Mouse (Mus musculus): ENCODE measurements around the gene Spg20. TPM values are rescaled to one million over a fixed set of nuclear protein-coding genes. Genes with fewer than 3 reads are reported as not detected.

Spg20 gene
- total RNA-seq (2021) = 10 to 100 TPM; 14.5 to 15.1 TPM

DNA sequence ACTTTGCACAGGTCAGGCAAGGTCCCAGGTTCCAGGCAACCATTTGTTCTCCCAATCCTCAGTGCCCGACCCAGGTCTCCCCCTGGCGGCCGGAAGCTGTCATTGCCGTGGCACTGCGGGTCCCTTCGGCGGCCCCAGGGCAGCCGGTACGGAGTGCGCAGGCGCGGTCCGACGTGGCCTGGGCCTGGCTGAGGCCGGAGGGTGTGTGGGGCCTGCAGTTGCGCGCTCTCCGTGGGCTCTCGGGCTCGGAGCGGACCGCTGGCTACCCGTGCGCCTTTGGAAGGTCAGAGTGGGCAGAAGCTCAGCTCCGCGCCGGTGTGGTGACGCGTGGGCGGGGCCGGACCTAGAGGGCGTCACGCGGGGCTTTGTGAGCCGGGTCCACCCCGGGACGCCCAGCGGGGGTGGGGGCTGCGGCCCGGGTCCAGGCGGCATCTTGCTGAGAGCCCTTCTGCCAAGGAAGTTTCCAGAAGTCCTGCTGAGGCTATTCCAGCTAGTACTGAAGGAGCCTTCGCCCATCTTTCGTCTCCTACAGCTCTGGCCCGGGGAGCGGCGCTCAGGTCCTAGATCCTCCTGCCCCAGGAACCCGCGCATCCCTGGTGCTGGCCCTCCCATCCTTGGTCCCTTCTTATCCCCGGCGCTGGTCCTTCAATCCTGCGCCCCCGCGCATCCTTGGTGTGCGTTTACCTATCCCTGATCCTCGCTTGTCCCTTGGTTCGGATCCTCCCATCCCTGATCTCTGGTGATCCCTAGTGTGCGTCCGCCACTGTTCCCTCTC is at the start of gene Spg20:
Gene Spg20 (plus strand): TSS at position 174 of the 775 bp plus-strand sequence.
- DNase-seq = peak; percentile 97
- intact Hi-C loops (cut with DNase I) = no loop called here

DNA sequence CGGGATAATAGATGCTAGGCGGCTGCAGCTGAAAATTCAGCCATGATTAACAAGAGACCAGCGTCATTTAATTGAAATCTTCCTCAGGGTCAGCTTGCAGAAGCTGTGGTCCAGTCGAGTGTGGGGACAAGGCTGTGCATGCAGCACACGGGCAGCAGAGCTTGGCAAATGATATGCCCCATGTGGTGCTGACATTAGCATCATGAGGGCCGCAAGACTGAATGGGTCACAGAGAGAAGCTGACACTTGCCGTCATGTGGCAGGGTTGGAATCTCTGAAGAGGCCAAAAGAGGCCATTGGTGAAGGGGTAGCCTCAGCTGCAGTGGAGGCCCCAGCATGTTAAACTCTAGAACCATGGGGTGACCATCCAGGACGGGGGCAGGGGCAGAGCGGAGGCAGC is 49.3 kb upstream of the Spg20 start:
- intact Hi-C loops (cut with DNase I) = no loop called here
- peak; percentile 74 for DNase-seq

DNA sequence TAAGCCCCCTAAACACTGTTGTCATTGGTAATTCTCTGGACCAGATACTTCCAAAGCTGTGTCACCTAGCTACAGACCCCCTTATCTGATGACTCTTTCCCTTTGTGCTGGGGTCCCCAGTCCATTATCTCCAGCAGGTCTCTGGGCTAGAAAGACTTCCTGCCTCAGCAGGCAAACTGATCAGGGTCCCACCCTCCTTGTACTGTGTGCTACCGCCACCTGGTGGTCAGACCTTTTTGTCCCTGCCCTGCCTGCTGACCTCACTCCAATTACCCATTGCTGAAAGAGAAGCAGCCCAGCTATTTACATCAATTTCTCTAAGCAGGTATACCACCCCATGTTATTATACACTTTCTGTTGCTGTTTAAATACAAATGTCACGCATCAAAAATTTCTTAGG is 47.5 kb upstream of the Spg20 start:
- DNase-seq = peak; percentile 86
- intact Hi-C loops (cut with DNase I) = loop anchor here (2.0 kb wide), 1 partner anchor 256 kb away; no protein-coding TSS in a partner anchor

DNA sequence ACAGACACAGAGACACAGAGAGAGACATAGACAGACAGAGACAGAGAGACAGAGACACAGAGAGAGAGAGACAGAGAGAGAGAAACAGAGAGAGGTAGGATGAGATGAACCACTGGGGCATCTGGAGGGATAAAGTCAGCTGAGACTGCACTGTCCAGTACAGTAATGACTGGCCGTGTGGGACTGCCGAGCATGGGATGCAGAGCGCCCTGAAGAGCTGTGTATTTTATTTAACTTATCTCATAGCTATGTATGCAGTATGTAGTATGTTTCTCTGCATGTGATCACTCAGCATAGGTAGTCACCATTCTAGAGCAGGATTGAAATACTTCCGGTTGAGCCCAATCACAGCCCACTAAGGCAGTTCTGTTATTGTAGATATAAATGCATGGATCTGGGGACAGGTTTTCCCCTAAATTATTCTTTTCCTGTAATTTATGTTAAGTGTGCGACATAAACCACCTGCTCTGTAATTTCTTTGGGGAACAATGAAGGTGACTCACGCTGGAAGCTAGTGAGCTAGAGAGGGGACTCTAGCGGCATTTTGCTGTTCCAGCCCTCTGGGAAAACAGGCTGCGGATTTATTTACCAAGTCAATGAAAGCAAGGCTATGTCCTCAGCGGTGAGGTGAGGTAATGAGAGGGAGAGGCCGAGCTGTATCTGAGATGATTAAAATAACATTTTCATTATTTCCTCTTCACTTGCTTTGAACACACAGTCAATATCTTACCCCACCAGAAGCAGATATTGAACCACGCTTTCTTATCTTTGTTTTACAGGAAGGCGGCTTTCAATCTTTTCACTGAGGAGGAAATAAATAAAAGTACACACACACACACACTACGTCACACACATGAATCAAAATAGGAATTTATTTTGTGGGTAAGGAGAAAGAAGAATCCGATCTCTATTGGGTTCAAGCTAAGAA is 45.9 kb upstream of the Spg20 start:
- no peak for DNase-seq
- intact Hi-C loops (cut with DNase I) = loop anchor here (2.0 kb wide), 1 partner anchor 257 kb away; no protein-coding TSS in a partner anchor

- intact Hi-C loops (cut with DNase I) = no loop called here
- DNase-seq = no peak
Measured at GRCm38 (mm10) chr3:55066666-55067023, 45.3 kb upstream of the Spg20 start.

DNA sequence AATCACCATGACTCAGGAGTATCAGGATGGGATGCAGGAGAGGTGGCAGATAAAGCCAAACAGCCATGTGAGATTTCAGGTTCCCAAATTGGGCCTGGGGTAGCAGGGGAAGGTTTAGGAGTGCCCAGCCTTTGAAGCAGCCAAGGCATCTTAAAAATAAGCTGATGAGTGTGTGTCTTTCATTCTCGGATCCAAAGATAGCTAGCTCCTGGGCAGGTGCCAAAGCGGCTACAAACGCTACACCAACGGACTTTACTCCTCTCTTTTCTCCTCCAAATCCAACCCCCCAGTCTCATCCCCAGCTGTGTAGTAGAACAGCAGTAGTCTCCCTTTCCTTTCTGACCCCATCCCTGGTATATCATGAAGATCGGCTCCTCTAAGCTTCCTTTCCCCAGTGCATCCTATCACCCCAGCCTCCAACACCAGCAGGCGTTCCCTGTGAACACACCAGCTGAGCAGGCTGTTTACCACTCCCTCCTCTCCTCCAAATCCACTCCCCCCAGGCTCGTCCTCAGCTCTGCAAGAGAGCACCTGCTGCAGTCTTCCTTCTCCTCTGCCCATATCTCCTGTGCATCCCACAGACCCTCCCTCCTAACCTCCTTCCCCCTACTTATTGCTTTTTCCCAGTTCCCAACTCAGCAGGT is 44.0 kb upstream of the Spg20 start:
- intact Hi-C loops (cut with DNase I) = no loop called here

DNA sequence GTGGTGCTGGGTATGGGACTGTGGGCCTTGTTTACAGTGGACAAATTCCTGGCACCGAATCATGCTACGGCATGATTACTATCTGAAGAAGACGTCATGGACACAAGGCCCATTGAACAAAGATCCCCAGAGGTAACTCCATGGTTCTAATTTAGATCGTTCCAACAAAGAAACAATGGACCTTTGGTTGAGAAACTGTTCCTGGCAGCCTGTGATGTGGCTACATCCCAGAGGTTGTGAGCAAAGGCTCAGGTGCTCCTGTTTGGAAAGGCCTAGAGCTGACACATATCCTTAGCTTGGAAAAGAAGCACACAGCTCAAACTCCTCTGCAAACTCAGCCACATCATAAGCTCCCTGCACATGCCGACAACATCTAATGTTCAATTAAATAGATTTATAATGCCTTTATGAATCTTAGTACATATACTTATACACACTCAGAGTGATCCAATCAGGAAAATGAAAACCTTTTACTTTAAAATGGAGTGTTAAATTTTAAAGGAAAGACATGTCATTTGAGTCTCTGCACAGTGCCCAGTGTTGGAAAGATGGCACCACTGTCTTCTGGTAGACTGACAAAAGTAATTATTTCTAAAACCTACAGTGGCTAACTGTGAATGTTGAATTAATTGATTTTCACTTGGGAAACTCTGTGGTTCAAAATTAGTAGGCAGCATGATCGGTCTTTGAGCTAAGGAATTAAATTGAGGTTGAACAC is 37.2 kb upstream of the Spg20 start:
- intact Hi-C loops (cut with DNase I) = no loop called here
- DNase-seq = no peak

More for the DNA sequence above, 44.0 kb upstream of the Spg20 start:
- DNase-seq = no peak

GRCm38 (mm10) chr3:55075294-55075648 is 36.6 kb upstream of the Spg20 start:
- intact Hi-C loops (cut with DNase I) = no loop called here
- DNase-seq = peak; percentile 66

DNA sequence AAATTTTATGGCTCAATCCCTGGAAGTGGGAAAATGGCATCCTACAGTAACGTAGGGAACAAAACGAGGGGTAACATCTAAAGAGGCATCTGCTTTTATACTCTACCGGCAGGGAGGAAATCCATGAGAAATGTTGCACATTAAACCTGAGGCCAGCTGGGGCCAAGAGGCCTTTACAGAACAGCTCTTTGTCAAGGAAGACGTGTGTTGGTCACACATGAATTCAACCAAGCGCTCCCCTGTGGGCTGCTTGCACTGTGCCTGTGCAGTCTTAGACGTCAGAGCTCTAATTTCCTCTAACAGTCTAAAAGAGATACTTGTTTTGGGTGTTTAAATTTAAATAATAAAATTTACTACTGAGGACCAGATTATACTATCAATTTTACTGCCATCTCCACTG is 33.7 kb upstream of the Spg20 start:
- intact Hi-C loops (cut with DNase I) = no loop called here
- DNase-seq = no peak

GRCm38 (mm10) chr3:55079619-55080018 is 32.3 kb upstream of the Spg20 start:
- DNase-seq = no peak
- intact Hi-C loops (cut with DNase I) = loop anchor here (1.0 kb wide), 1 partner anchor 73 kb away; no protein-coding TSS in a partner anchor

GRCm38 (mm10) chr3:55080055-55080454 is 31.9 kb upstream of the Spg20 start:
- DNase-seq = peak; percentile 83
- intact Hi-C loops (cut with DNase I) = loop anchor here (1.0 kb wide), 1 partner anchor 72 kb away; no protein-coding TSS in a partner anchor

DNA sequence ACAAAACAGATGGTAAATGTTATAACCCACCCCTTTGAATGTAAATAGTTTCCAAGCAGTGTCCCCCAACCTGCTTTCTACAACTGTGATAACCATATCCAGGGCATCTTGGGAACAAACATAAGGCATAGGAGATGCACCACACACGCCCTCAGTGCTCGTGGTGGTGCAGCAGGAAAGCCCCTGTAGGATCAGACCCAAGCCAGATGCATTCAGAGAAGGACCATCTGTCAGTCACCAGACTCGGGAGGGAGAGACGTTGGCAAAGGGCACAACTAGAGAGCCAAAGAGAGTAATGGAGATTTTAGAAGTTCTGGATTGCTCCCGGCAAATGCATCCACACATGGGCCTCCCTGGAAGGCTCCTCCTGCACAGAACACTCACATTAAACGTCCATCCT is 27.1 kb upstream of the Spg20 start:
- DNase-seq = peak; percentile 43
- intact Hi-C loops (cut with DNase I) = no loop called here

- intact Hi-C loops (cut with DNase I) = no loop called here
- peak; percentile 63 for DNase-seq
Measured at GRCm38 (mm10) chr3:55085716-55086115, 26.2 kb upstream of the Spg20 start.

GRCm38 (mm10) chr3:55086948-55087347 is 25.0 kb upstream of the Spg20 start:
- no peak for DNase-seq
- intact Hi-C loops (cut with DNase I) = no loop called here

DNA sequence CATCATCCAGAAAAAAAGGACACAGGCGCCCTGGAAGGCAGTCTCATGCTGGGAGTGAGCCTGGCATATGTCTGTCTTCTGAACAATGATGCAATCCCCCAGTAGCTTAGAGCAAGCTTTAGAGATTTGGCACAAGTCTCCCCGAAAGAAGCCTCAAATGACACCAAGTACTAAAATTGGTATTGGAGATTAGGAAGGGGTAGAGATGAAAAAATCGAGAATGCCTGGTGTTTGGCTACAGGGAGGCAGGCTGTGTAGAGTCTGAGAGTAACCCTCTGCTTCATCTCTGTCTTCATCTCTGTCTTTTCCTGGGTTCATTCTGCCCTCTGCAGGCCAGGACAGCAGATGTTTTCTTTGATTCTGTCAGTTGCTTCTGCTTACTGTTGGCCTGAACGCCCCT is 24.5 kb upstream of the Spg20 start:
- peak; percentile 20 for DNase-seq
- intact Hi-C loops (cut with DNase I) = no loop called here

DNA sequence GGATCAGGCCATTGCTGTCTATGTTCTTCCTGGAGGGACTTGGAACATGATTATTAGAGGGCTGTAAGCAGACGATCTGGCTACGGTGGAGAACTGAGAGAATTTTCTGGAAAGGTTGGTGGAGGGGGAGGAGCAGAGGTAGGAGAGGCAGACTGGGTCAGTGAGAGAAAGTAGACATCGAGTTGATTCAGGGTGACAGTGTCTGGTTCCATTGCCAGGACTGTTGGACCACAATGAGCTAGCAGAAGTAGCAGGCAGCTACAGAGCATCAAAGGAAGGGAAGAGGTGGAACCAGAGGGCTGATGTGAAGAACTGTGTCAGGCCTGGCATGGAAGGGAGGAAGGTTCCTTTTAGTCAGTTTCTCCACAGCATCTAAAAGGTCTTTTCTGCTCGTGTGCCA is 23.5 kb upstream of the Spg20 start:
- intact Hi-C loops (cut with DNase I) = no loop called here
- DNase-seq = no peak

DNA sequence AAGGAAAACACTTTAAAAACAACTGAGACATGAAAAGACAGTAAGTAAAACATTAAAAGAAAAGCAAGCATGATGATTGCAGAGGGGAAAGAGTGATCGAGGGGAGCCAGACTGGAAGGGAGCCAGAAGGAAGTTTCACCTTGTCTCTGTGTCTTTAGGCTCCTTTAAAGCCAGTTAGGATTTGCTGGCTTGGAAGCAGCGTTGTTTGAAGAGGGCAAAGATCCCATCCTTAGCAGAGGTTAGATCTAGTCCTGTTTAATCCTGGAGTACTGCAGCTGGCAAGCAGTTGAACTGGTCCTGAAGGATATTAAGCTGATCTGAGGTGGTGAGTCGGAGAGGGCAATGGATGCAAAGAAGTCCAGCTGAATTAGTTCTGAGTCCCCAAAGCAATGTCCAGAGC is 23.1 kb upstream of the Spg20 start:
- DNase-seq = no peak
- intact Hi-C loops (cut with DNase I) = no loop called here

DNA sequence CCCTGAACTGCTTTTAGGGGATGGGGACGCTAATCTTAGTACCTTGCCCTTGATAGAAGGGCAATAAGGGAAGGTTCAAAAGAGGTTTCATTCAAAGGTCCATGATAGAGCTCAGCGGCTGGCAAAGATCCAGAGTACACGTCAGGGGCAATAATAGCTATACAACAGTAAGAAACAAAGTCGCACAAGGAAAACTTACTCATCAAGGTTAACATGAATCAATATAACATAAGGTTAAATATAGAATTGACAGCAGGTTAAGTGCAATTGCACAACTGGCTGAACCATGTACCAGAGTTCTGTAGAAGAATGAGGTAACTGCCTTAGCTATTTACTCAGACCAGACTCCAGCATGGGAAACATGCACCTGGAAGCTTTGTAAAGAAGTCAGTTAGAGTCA is 22.6 kb upstream of the Spg20 start:
- intact Hi-C loops (cut with DNase I) = no loop called here
- DNase-seq = no peak

GRCm38 (mm10) chr3:55093161-55093560 is 18.7 kb upstream of the Spg20 start:
- DNase-seq = no peak
- intact Hi-C loops (cut with DNase I) = no loop called here

DNA sequence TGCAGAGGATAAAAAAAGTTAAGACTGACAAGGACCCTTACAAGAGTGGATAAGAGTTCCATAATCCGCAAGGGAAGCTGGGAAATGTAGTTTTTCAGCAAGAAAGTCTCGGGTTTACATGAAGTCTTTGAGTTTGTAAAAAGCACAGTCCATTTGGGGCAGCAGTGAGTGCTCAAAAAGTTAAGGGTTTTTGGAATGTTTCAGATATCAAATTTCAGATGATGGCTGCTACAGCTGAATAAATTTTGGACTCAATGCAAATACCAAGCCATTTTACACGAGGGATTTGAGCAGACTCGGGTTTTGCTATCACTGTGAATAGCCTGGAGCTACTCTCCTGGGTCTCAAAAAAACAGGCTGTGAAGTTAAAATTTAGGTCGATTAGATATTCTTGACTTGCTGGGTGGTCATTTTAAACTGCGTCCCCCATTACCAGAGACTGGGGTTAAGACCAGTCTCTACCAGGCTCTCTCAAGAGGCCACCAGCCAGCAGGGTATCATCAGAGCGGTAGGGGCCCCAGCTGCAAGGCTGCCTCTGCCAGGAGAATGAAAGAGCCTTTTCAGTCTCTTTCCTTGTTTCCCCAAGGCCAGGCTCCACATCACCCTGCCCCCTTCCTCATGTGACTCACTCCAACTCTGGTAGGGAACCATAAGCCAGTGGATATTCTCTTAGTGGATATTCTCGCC is 15.8 kb upstream of the Spg20 start:
- peak; percentile 61 for DNase-seq
- intact Hi-C loops (cut with DNase I) = no loop called here
